Mouse (Mus musculus) 416B (cell line): ENCODE results near the gene Lipk.

Experiments used
- DNase-seq: peaks from one replicate; pipeline ENCODE4 v3.0.0; 2011; ENCODE audit warnings: low read depth

Lipk gene

DNA sequence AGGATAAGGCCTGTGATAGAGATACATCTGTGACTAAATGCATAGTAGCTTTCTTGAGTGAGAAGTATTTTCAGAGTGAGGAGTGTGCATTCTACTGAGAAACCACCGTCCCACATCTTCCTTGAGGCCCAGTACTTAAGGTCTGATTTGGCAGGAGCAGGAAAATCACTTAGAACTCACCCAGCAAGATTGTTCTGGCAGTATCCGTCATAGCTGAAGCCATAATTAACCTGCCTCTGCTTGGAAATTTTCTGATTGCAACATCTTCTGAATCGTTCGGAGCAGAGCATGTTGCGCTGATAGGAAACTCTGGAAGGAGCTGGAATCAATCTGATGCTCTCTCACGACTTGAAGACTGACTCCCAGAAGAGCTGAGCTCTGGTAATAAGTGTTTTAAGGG, at the start of gene Lipk:
TSS of gene Lipk (plus strand) at position 289 of the 400 bp plus-strand sequence.
- no peak for DNase-seq

- DNase-seq, result no peak
Measured at GRCm38 (mm10) chr19:33960887-33961286, 47.2 kb upstream of the Lipk start, which contains the start of gene Lipf. Gene Lipf (plus strand): TSS chr19:33961187.

DNA sequence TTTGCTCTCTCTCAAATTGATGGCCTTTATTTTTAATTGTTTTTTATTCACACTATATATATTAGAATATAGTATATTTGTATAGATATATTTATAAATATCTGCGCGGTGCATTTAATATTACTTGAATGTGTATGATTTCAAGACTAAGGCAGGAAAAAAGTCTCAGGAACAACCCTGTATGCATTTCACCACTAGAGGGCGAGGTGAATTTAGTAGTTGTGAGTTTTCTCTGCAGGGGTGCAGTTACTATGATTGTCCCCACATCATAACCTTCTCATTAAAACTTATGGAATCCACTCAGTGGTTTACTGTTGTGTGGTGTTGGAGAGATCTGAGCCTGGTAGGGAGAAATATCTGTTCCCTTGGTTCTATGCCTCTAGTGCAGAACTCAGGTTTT, 29.1 kb upstream of the Lipk start:
- peak; percentile 32 for DNase-seq

- no peak for DNase-seq
Measured at GRCm38 (mm10) chr19:33983043-33983442, 25.0 kb upstream of the Lipk start.

- DNase-seq, result peak; percentile 15
Measured at GRCm38 (mm10) chr19:34021440-34022172, 13.5 kb downstream of the Lipk start.

DNA sequence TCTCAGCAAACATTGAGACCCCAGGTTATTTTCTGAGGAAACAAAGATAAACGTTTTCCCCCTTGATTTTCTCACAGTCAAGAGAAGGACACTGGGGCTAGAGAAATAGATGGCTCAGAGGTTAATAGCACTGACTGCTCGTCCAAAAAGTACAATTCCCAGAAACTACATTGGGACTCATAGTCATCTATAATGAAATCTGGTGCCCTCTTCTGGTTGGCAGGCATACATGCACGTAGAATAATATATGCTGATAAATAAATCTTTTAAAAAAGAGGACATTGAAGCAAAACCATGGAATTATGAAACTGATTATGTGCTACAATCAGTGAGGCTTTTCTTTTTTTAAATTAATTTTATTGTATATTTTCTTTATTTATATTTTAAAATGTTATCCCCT, 14.7 kb downstream of the Lipk start:
- DNase-seq, result peak; percentile 38

DNA sequence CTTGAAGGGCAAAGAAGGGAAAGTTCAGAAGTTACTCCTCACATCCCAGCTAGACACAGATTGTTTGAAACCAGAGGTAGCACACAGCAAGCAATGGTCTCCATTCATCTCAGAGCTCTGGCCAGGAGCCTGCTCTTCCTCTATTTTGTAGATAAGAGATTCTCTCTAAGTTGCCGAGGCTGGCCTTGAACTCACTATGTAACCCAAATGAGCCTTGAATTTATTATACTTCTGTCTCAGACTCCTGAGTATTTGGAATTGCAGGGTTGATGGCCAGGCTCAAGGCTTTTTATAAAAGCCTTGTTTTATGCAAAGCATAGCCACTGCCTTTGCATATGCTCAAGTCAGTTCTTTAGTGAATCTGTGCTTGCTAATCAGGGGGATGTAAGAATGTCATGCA, 31.6 kb downstream of the Lipk start:
- DNase-seq, result no peak

DNA sequence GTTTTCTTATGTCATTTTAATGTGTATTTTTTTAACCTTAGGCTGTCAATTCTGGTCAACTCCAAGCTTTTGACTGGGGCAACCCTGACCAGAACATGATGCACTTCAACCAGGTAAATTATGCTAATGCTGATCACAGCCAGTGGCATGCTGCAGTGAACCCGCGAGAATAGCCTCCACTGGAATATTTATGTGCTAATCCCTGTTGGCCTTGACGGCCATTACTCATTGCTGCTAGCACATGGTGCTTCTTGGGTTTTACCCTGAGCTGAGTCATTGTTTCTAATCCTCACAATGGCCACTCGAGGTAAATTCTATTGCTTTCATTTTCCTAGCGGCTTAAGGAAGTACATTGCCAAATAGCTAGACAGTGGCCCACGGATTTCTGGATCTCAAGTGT, 34.9 kb downstream of the Lipk start:
- peak; percentile 45 for DNase-seq

DNA sequence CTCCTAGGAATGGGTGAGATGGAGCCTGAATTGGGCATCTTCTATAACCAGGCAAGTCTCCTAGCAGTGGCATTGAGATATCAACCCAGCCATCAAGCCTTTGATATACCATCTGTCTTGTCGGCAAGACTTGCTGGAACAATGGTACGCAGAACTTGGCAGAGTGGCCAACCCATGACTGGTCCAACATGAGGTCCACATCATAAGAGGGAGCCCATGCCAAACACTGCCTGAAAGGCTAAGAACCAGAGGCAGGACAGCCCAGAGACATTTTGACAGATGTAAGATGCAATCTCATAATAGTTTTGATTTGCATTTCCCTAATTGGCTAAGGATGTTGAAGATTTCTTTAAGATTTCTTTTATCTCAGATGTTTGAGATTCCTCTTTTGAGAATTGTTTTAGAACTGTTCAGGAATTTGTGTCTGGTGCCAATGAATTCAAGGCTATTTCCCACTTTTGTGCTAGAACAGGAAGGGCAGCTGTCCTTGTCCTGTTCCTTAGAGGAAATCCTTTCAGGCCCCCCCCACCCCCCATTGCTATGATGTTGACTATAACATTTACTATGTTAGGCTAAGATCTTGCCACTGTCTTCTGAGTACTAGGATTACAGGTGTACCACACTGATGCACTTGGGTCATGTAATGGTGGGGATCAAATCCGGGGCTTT, 41.4 kb downstream of the Lipk start:
- DNase-seq, result no peak

GRCm38 (mm10) chr19:34051502-34051901, 43.4 kb downstream of the Lipk start:
- no peak for DNase-seq

- DNase-seq, result no peak
Measured at GRCm38 (mm10) chr19:34063547-34063946, 55.5 kb downstream of the Lipk start.

GRCm38 (mm10) chr19:34064059-34064458, 56.0 kb downstream of the Lipk start:
- DNase-seq, result no peak

DNA sequence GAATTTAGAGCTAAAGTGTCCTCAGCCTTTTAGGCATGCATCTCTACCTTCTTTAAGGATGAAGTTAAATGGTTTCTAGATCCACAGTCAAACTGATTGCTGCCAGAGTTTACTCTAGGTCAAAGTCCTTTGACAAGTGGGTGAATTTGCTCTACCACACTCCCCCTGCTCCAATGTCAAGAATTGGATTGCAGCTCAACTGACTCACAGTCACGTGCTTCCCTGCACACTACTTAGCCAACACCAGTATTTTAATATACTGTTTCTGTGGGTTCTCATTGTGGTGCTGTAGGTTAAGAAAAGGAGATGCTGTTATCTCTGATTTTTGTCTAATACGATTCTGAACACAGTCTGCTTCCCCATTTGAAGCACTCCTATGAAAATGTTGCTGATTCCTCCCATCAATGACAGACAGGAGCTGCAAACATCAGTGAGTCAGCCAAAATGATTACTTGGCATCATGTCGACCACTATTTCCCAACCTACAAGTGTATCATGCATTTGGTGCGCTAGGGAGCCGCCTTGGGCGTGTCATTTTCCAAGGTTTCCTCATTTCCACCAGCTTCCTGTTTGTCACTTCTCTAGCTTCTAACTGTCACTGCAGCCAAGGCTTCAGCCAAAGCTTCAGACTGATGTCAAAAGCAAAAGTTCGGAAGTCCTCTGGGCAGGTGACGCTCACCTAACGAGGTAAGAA, 58.8 kb downstream of the Lipk start, which contains the start of gene Lipn:
TSS of gene Lipn (plus strand) at position 580 of the 694 bp plus-strand sequence.
- DNase-seq, result peak; percentile 59

GRCm38 (mm10) chr19:34074239-34074638, 66.1 kb downstream of the Lipk start:
- DNase-seq, result no peak

DNA sequence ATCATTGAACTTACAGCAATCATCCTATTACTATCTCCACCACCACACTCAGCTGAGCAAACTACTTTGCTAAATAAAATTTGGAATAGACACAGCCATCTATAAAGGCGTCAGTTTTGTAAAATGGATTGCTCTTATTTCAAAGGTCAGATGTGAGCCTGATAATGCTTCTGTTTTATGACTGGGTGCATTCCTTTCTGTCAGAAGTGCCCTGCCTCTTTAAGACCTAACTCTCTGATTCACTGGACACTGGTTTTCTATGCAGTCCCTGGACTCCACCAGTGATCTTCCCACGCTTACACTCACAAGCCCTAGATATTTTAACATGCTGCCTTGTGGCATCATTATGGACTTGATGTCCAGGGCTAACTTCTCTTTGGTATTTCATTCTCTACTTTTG, 70.0 kb downstream of the Lipk start:
- DNase-seq, result no peak

GRCm38 (mm10) chr19:34089011-34089680, 81.1 kb downstream of the Lipk start:
- no peak for DNase-seq

DNA sequence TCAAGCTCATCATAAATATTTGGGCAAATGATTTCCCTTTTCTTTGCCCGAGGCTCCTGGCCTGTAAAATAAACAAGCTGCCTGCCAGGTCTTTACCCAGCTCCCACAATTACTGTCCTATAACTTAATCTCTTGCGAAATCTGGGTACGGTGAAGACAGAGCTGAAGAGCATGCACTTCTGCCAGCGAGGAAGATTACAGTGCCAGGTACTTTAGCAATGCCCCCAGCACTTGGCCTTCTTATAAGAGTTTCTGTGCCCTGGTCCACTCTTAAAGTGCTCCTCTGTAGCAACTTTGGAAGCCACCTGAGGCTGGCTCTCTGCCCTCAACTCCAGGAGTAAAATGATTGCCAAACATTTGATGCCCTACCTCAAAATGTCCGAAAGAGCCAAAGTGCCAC, 87.3 kb downstream of the Lipk start:
- DNase-seq, result no peak

DNA sequence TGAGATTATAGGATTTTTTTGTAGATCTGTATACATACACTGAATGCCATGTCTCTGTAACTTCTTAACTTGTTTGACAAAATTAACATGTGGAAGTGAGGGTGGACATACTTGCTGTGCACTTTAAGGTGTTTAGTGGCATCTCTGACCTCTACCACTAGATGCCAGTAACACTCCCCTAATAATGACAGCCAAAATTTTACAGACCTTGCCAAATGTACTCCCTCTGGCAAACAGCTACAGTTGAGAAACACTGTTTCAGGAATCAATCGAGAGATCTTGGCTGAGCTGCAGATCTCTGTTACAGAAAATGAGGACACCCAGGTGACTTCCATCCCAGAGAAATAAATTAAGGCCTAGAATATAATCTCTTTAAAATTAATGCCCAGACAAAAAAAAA, 88.1 kb downstream of the Lipk start:
- DNase-seq, result peak; percentile 13
